Mouse (Mus musculus) forebrain, embryonic 15.5 days (tissue): ENCODE measurements around the gene Jun. TPM values are rescaled to one million over a fixed set of nuclear protein-coding genes. Genes with fewer than 3 reads are reported as not detected.

Source experiments
- ATAC-seq: fragments of 200-750 bp; cut with Nextera tagmentation; replicated peaks from 2 replicates; pipeline ENCODE4 v1.8.0; 2017; ENCODE audit warnings: mild to moderate bottlenecking, moderate TSS enrichment, moderate library complexity
- H3K27ac ChIP-seq: fragments of 300-500 bp; sonication (generic); replicated peaks from 2 replicates; pipeline ENCODE4 v1.5.1; 2015; ENCODE audit warnings: mild to moderate bottlenecking, inconsistent platforms
- H3K27me3 ChIP-seq: fragments of 300-500 bp; sonication (generic); 2 replicates; pipeline ENCODE4 v1.6.1; 2015; ENCODE audit warnings: inconsistent platforms
- H3K36me3 ChIP-seq: fragments of 300-500 bp; sonication (generic); 2 replicates; pipeline ENCODE4 v1.6.1; 2015; ENCODE audit warnings: mild to moderate bottlenecking, inconsistent platforms
- H3K4me1 ChIP-seq: fragments of 300-500 bp; sonication (generic); 2 replicates; pipeline ENCODE4 v1.6.1; 2015; ENCODE audit warnings: inconsistent platforms
- H3K4me2 ChIP-seq: fragments of 300-500 bp; sonication (generic); replicated peaks from 2 replicates; pipeline ENCODE4 v1.6.1; 2015; ENCODE audit warnings: mild to moderate bottlenecking, inconsistent platforms
- H3K4me3 ChIP-seq: fragments of 300-500 bp; sonication (generic); 2 replicates; pipeline ENCODE4 v1.5.1; 2015; ENCODE audit warnings: mild to moderate bottlenecking, inconsistent platforms
- H3K9ac ChIP-seq: fragments of 300-500 bp; sonication (generic); replicated peaks from 2 replicates; pipeline ENCODE4 v1.6.1; 2015; ENCODE audit warnings: mild to moderate bottlenecking, inconsistent platforms
- H3K9me3 ChIP-seq: fragments of 300-500 bp; sonication (generic); 2 replicates; pipeline ENCODE4 v1.6.1; 2016; ENCODE audit warnings: inconsistent platforms
- WGBS: fragments of 180-500 bp; shearing (Covaris S2); methylation state at CpG from one replicate; pipeline ENCODE4 v1.1.7; 2015; ENCODE audit warnings: mixed read lengths; 5-methylcytosine and 5-hydroxymethylcytosine counted together
- polyA plus RNA-seq: library from polyadenylated mRNA; unstranded; fragments of >200 nt; fragmentation: Nextera tagmentation; extraction: Ambion mirVana; gene quantifications from 2 replicates; pipeline ENCODE4 v1.2.1, GENCODE M21; 2015

Gene Jun
- polyA plus RNA-seq, 1 experiment from 2014 or later, result 80.2 TPM

- Histone ChIP-seq H3K4me1 (no peaks in the 10 kb centered on the region), H3K36me3 (no peaks in the 10 kb centered on the region), H3K4me3 (no peak overlapping the region), H3K9ac (no peak overlapping the region), H3K27ac (no peak overlapping the region), H3K9me3 (no peaks in the 10 kb centered on the region), H3K27me3 (no peaks in the 10 kb centered on the region), H3K4me2 (no peak overlapping the region)
- 86% methylated on average over 4 of the region's 4 CpGs for WGBS
- no peak for ATAC-seq
Observed at GRCm38 (mm10) chr4:95091536-95091935, 39.5 kb upstream of the Jun start.

GRCm38 (mm10) chr4:95089968-95090367, 37.9 kb upstream of the Jun start:
- Histone ChIP-seq H3K4me3 (no peak overlapping the region), H3K27ac (no peak overlapping the region), H3K36me3 (no peaks in the 10 kb centered on the region), H3K27me3 (no peaks in the 10 kb centered on the region), H3K4me2 (no peak overlapping the region), H3K9me3 (no peaks in the 10 kb centered on the region), H3K9ac (no peak overlapping the region), H3K4me1 (no peaks in the 10 kb centered on the region)
- no peak for ATAC-seq

GRCm38 (mm10) chr4:95089053-95089452, 37.0 kb upstream of the Jun start:
- H3K27me3 ChIP-seq, result no peaks in the 10 kb centered on the region
- no peaks in the 10 kb centered on the region for H3K9me3 ChIP-seq
- H3K9ac ChIP-seq, result no peak overlapping the region
- no peak overlapping the region for H3K4me3 ChIP-seq
- ATAC-seq, result no peak
- no peak overlapping the region for H3K4me2 ChIP-seq
- 92% methylated on average over 5 of the region's 5 CpGs for WGBS
- no peak overlapping the region for H3K27ac ChIP-seq
- no peaks in the 10 kb centered on the region for H3K36me3 ChIP-seq
- no peaks in the 10 kb centered on the region for H3K4me1 ChIP-seq

GRCm38 (mm10) chr4:95083957-95084356, 31.9 kb upstream of the Jun start:
- H3K27me3 ChIP-seq, result no peaks in the 10 kb centered on the region
- no peak overlapping the region for H3K27ac ChIP-seq
- peaks cover 16% of the 10 kb centered on the region for H3K4me1 ChIP-seq
- no peak overlapping the region for H3K4me2 ChIP-seq
- no peaks in the 10 kb centered on the region for H3K9me3 ChIP-seq
- H3K4me3 ChIP-seq, result no peak overlapping the region
- H3K9ac ChIP-seq, result no peak overlapping the region
- no peak for ATAC-seq
- WGBS, result 92% methylated on average over 8 of the region's 8 CpGs
- no peaks in the 10 kb centered on the region for H3K36me3 ChIP-seq

- 19% methylated on average over 5 of the region's 5 CpGs for WGBS
- no peak overlapping the region for H3K9ac ChIP-seq
- no peak overlapping the region for H3K4me2 ChIP-seq
- H3K36me3 ChIP-seq, result no peaks in the 10 kb centered on the region
- no peaks in the 10 kb centered on the region for H3K27me3 ChIP-seq
- ATAC-seq, result peak; percentile 24
- peaks cover 20% of the 10 kb centered on the region for H3K4me1 ChIP-seq
- H3K9me3 ChIP-seq, result no peaks in the 10 kb centered on the region
- H3K27ac ChIP-seq, result no peak overlapping the region
- H3K4me3 ChIP-seq, result no peak overlapping the region
Observed at GRCm38 (mm10) chr4:95083191-95083729, 31.2 kb upstream of the Jun start.

GRCm38 (mm10) chr4:95082481-95083088, 30.6 kb upstream of the Jun start:
- Histone ChIP-seq H3K27ac (0 out of 2 replicates have a peak overlapping the region, but pooled peaks have one; percentile 9), H3K9me3 (no peaks in the 10 kb centered on the region), H3K27me3 (no peaks in the 10 kb centered on the region), H3K4me1 (peaks cover 22% of the 10 kb centered on the region), H3K4me2 (no peak overlapping the region), H3K4me3 (no peak overlapping the region), H3K9ac (no peak overlapping the region), H3K36me3 (no peaks in the 10 kb centered on the region)
- WGBS, result 36% methylated on average over 4 of the region's 4 CpGs
- ATAC-seq, result peak; percentile 56

DNA sequence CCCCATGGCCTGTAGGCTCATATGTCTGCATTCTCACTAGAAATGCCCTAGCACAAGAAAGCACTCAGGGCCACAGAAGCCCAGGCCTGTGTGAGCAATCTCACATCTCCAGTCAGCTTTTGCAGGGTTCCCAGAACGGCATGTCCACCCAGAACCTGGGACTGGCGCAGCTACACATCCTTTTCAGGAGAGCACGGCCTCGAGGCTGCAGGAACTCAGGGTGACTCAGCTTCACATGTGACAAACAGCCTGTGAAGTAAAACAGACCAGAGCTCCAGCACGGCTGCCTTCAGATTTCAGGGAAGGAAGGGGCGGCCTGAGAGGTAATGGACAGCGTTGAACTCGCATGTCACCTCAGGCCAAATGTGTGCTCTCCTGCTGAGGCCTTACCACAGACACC, 29.6 kb upstream of the Jun start:
- H3K4me2 ChIP-seq, result no peak overlapping the region
- H3K9ac ChIP-seq, result no peak overlapping the region
- WGBS, result 85% methylated on average over 8 of the region's 8 CpGs
- no peaks in the 10 kb centered on the region for H3K36me3 ChIP-seq
- H3K4me3 ChIP-seq, result no peak overlapping the region
- H3K9me3 ChIP-seq, result no peaks in the 10 kb centered on the region
- ATAC-seq, result no peak
- H3K4me1 ChIP-seq, result peaks cover 24% of the 10 kb centered on the region
- no peaks in the 10 kb centered on the region for H3K27me3 ChIP-seq
- H3K27ac ChIP-seq, result no peak overlapping the region

DNA sequence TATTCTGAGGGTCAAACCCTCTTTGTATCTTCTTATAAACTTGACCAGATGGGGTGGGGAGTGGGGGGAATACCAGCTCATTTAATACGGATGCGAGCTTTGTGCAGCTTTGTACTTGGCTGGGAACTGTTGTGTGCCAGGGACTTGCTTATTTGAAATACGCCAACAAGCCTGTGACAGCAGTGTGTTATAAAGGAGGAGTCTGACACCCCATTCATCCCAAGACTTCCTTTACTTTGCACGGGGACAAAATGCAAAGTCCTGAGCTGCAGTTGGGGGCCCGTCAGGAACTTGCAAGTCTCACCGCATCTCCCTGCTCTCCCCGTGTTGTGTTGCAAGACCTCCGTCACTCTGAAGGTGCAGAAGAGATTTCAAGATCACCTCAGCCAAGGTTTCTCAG, 26.6 kb upstream of the Jun start:
- no peaks in the 10 kb centered on the region for H3K36me3 ChIP-seq
- H3K27ac ChIP-seq, result no peak overlapping the region
- WGBS, result 17% methylated on average over 8 of the region's 8 CpGs
- H3K4me2 ChIP-seq, result no peak overlapping the region
- H3K9ac ChIP-seq, result no peak overlapping the region
- H3K9me3 ChIP-seq, result no peaks in the 10 kb centered on the region
- peaks cover 24% of the 10 kb centered on the region for H3K4me1 ChIP-seq
- H3K27me3 ChIP-seq, result no peaks in the 10 kb centered on the region
- ATAC-seq, result no peak; the same call in 1 of the 2 replicates
- no peak overlapping the region for H3K4me3 ChIP-seq

DNA sequence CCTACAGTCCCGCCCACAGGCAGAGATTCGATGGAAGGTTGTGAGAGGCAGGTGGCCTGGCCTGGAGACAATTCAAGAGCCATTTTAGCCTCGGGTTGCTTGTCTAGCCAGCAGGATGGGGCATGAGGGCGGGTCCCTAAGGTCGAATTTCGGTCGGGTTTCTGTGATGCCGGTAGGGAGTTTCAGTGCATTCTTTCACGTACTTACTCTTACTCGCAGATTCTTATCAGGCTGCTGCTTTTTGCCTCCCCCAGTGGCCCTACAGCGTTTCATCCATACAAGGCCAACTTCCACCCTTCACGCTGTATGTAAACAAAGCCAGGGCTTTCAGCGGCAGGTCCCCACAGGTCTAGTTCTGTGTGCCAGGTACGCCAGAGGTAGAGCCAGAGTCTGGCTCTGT, 24.3 kb upstream of the Jun start:
- no peak for ATAC-seq
- Histone ChIP-seq H3K27me3 (no peaks in the 10 kb centered on the region), H3K4me1 (peaks cover 11% of the 10 kb centered on the region; the same call in 1 of the 2 replicates), H3K4me3 (no peak overlapping the region), H3K4me2 (no peak overlapping the region), H3K9me3 (no peaks in the 10 kb centered on the region), H3K27ac (no peak overlapping the region), H3K36me3 (no peaks in the 10 kb centered on the region), H3K9ac (no peak overlapping the region)
- WGBS, result 74% methylated on average over 14 of the region's 14 CpGs

DNA sequence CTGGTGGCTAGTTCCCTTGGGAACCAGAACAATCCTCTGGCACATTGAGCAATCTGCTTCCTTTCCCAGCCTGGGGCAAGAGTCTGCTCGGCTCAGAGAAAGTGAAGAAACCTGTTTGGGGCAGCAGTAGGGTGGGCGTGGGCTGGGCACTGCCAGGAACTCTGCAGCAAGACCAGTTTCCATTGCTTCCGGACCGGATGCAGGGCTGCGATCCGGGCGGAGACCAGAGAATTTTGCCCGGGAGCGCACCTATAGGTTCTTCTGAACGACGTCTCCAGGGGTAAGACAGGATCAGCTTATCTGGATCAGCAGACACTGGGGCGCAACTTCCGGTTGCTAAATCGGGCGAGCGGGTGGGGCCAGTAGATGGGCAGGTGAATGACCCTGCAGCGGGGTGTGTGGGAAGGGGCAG, 23.6 kb upstream of the Jun start:
- no peaks in the 10 kb centered on the region for H3K36me3 ChIP-seq
- H3K9me3 ChIP-seq, result no peaks in the 10 kb centered on the region
- H3K4me3 ChIP-seq, result no peak overlapping the region
- H3K4me2 ChIP-seq, result no peak overlapping the region
- H3K27ac ChIP-seq, result no peak overlapping the region
- H3K9ac ChIP-seq, result no peak overlapping the region
- no peaks in the 10 kb centered on the region for H3K27me3 ChIP-seq
- 93% methylated on average over 17 of the region's 17 CpGs for WGBS
- ATAC-seq, result no peak
- peaks cover 11% of the 10 kb centered on the region; the same call in 1 of the 2 replicates for H3K4me1 ChIP-seq

DNA sequence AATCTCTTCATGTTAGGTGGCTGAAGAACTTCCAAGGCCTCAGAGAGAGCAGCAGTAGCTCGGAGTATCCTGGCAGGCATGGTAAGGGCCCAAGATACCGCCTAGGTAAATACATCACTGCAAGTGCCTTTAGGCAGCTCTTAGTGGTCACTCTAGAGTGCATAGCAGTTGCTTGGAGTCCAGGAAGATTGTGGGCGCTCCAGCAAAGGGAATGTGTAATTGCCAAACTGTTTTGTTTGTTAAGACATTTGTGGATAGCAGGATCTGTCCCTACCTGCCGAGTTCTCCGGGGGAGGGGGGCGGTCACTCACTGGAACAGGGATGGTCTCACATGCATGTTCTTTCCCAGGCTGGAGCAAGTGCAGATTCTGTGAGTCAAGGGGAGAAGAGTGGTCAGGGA, 22.3 kb upstream of the Jun start:
- Histone ChIP-seq H3K4me2 (no peak overlapping the region), H3K9ac (no peak overlapping the region), H3K27ac (no peak overlapping the region), H3K4me3 (no peak overlapping the region), H3K27me3 (no peaks in the 10 kb centered on the region), H3K36me3 (no peaks in the 10 kb centered on the region), H3K4me1 (peaks cover 11% of the 10 kb centered on the region; the same call in 1 of the 2 replicates), H3K9me3 (no peaks in the 10 kb centered on the region)
- 97% methylated on average over 6 of the region's 6 CpGs for WGBS
- no peak for ATAC-seq

DNA sequence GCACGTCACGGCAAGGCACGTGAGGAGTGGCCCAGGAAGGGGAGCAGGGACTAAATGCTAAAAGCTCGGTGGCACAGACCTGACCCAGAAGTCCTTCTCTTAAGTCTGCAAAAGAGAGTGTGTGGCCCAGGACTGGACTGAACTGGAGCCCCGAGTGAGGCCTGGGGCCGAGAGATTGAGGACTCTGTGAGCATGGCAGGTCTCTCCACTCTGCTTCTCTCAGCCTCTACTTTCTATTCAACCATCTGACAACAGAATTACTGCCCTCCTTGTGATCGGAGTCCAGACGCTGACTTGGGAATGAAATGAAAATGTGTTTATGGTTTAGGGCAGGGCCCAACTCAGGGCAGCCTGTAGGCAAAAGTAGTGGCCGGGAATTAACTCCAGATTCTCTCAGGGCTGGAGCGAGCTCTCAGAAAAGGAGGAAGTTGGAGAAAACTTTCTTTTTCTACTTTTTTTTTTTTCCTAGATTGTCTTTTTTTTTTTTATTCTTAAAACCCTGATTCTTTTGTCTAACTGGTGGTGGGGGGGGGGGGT, 21.3 kb upstream of the Jun start:
- Histone ChIP-seq H3K9ac (no peak overlapping the region), H3K4me3 (no peak overlapping the region), H3K36me3 (no peaks in the 10 kb centered on the region), H3K27ac (no peak overlapping the region), H3K4me2 (no peak overlapping the region), H3K27me3 (no peaks in the 10 kb centered on the region), H3K9me3 (no peaks in the 10 kb centered on the region), H3K4me1 (peaks cover 3% of the 10 kb centered on the region; the same call in 1 of the 2 replicates)
- no peak for ATAC-seq
- WGBS, result 76% methylated on average over 10 of the region's 10 CpGs

DNA sequence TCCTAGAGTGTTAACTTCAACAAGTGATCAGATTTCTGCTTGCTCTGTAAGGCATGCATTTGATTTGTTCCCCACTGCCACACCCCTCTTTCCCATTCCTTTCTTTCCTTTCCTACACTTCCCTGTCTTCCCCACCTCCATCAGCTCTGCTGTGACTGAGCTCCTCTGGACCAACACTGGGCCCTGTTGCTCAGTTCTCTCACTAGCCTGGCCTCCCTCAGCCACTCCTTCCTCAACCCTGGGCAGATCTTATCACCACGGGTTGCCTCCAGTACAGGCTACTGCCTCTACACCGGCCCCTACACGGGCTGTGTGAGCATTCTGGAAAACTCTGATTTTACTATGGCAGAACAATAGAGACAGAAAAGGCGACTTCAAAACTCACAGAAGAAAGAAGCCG, 18.4 kb upstream of the Jun start:
- Histone ChIP-seq H3K9ac (no peak overlapping the region), H3K4me2 (no peak overlapping the region), H3K27ac (no peak overlapping the region), H3K36me3 (no peaks in the 10 kb centered on the region), H3K27me3 (no peaks in the 10 kb centered on the region), H3K4me1 (no peaks in the 10 kb centered on the region), H3K4me3 (no peak overlapping the region), H3K9me3 (no peaks in the 10 kb centered on the region)
- 81% methylated on average over 5 of the region's 5 CpGs for WGBS
- ATAC-seq, result no peak
